Mouse (Mus musculus): ENCODE data around the gene Pkib.

The Pkib gene

DNA sequence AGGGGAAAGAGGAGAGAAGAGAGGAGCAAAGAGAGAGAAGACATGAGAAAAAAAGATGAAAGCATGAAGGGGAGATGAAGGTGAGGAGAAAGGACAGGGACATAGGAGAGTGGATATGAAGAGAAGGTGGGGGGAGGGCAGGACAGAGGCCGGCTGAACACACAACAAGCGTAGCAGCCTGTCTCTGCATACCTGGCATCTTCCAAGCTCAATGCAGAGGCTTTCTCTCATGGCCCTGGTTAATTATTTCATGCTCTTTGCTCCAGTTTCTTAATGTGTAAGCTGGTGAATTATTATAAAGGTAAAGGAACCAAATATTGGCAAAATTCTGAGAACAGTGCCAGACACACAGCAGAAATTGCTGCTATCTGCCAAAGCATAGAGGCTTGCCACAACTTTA is 109.6 kb downstream of the Pkib start:
- no peak for DNase-seq

DNA sequence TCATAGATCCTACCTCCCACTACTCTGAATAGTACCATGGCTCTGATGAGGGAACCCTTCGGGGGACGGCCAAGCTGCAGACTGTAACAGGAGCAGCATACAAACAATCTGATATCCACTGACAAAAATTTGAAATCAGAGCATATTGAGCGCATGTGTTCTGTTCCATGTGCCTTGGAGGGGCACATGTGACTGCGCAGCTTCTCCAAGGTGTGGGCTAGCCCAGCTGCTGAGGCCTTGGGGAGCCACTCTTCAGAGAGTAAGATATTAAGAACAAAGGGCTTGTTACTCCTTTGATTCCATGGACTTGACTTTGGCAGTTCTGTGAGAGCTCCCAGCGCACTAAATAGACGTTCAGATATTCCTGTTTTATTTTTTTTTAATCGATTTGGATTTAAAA is 111.3 kb downstream of the Pkib start:
- no peak for DNase-seq

DNA sequence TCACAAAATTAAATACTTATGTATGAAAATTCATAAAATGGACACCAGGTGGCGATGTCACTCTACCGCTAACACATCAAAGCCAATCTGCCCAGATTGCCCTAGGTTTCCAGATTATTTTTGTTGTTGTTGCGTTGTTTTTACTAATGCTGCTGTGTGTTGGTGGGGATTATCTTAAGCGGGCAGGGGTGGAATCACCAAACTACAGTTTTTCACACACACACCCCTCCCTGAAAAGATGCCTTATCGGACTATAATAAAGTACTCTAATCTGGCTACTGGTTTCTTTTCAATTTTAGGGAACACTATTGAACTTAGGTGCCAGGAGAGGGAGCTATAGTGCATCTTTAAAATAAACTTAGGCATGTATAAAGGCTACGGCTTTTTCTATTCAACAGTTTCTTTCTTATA is 111.8 kb downstream of the Pkib start:
- peak in 1 of 2 experiments; percentile 42 for DNase-seq

DNA sequence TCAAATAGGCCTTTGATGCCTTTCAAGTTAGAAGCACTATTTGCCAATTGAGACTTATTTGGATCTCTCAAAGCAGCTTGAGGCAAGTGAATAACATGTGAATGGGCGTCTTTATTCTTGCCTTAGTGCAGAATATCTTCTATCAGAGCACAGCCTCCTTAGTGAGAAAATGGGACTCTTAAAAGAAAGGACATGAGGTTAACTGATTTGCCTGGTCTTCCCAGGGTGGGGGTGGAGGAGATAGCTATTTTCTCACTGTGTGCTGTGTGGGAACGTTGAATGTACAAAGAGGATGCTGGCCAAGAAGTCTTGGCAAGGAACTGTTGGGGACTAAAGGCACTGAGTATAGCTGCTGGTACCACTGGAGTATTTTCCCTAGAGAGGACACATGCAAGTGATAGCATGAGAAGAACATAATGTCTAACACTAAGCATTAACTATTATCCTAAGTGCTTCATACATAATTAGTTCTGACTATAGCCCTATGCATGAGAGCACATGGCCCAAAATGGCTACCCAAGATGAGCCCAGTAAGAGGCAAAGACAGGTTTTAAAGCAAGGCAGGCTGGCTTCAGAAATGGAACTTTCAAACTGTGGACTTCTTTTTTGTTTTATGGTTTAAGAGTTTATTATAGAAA is 112.5 kb downstream of the Pkib start:
- DNase-seq, result no peak

DNA sequence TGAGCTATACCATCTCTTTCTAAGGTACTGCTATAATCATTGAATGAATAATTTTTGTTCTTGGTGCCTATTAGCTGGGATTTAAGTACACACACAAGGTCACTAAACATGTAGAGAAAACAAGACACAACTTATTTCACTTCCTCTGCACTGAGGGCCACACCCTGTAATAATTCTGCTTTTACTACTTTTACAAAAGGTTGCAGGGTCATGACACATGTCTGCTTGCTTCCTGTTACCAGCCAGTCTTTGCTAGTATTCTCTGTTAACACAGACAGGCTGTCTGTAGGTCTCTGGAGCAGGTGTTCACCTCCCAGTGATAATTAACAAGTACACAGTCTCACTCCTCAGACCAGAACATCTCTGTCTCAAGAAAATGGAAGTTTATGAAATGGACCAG is 113.7 kb downstream of the Pkib start:
- DNase-seq, result no peak

DNA sequence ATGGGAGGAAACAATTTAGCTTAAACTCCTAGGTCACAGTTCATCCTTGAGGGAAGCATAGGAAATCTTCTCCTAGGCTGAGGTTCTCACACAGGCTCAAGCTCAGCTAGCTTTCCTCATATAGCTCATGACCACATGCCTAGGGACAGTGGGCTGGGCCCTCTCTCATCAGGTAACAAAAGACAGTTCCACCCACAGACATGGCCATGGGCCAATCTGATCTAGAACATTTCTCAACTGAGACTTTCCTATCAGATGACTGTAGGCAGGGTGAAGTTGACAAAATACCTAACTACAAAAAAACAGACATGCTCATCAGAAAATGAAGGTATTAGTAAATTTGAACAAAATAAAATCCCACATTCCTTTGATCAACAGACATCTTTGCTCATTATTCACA is 115.3 kb downstream of the Pkib start:
- no peak for DNase-seq

DNA sequence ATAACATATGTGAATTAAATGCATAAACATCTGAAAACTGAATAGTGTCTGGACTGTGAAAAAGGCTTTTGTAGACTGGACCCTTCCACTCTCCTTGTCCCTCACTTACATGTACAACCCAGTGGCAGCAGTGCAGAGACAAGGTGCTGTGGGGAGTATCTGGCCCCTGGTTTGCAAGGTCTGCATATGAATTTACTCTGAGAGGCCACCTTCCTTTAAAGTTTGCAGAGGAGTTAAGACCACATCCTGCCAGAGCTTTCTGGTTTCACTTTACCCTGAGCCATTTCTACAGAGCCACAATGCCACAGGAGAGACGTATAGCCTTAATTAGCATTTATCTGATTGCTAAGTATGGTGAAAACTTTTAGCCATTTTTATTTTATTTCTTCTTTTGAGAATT is 121.6 kb downstream of the Pkib start:
- DNase-seq, result no peak

DNA sequence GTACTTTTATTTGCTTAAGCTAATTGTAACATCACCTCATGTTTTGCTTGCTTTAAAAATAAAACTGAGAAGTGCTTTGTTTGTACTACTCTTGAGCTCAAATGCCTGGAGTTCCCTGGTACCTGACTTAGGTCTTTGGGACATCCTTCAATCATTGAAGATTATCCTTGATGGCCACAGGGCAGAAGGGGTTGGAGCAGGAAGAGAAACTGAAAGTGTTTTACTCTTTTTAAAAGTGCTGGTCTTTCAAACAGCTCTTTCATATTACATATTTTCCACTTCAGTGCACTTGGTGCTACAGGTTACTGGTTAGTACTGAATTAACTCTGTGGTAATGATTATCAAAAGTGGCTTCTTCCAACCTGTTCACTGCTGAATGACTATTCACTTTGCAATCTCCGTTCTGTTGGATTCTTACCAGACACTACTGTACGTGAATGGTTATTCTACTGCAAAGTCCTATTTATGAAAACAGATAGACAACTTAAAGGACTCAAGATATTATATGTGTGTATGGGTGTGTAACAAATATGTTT is 123.5 kb downstream of the Pkib start:
- no peak for DNase-seq

DNA sequence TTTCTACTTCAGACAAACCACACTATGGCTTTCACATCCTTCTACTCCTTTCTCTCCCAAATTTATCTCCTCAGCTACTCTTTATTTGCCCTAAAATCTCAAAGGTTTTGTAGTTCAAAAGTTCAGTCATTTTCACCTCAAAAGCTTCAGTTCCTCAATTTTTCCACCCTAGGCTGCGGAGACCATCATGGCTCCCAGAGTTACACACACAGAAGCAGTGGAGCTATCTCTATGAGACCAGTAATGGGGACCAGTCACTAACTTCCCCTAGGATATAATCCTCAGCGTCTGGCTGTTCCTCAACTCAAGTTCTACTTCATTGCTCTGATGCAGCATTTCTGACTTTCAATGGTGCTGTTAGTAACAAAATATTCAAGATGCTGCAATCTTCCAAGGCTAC is 127.2 kb downstream of the Pkib start:
- no peak for DNase-seq

DNA sequence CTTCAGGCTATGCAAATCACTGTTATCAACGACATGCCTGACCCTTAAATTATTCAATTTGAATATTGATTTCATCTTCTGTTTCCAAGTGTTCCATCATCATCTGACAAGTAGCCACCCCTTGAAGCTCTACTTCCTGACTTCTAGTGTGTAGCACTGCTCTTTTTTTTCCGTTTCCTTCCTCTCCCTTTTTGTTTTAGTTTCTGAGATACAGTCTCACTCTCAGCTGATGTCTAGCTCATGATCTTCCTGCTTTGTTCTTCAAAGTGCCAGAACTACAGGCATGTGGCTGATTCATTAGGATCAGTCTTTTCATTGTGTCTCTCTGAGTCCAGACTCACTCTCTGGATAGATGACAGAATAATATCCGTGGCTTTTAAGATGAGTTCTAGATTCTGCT is 128.9 kb downstream of the Pkib start:
- no peak for DNase-seq

DNA sequence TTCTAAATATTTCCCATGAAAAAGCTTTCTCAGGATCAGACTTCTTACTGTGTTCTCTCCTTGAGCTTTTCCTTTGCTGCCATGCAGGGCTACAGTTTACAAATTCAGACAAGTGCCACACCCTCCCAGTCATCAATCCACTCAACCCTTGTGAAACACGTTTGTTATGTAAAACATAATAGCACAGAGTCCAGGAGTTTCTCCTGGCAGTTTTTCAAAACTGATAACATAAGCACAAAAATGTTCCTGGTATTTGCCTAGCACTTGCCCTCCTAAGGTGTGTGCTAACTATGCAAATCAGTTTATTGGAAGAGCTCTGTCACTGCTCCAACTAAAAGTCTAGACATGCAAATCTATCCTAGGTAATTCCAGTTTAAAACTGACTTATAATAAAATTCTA is 131.3 kb downstream of the Pkib start:
- DNase-seq, result no peak

DNA sequence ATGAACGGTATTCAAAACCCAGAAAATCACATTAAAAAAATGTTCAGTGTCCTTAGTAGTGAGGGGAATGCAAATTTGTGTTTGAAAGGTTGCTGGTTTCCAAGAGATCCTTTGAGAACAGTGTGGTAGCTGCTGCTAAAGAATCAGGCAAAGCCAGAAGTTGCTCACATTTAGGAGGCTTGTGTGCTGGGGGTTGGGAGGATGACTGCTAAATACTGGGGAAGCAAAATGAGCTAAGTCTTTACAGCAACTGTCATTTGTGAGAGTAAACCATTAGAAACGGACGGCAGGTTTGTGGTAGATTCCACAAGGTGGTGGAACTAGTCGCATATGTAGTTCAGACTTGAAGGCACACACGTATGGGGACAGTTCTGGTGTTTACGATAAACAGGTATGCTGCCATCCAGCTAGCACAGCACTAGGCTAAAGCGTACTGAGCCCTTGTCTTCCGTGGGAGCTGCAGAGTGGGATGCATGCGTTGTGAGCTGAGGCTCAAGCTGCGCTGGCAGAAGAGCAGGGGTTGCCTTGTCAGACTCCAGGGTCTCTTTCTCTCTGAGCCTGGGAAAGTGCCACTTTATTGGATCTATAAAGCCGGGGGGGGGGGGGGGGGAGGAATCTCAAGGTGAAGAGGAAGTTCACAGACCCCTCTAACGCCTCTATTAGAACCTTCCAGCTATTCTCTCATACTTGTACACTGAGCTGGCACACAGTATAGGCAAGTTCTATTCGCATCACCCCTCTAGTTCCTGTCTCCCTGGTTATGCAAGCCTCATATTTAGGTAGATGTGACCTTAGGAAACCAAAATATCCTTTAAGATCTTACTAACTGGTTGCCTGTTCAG is 151.7 kb downstream of the Pkib start:
- DNase-seq, result no peak

DNA sequence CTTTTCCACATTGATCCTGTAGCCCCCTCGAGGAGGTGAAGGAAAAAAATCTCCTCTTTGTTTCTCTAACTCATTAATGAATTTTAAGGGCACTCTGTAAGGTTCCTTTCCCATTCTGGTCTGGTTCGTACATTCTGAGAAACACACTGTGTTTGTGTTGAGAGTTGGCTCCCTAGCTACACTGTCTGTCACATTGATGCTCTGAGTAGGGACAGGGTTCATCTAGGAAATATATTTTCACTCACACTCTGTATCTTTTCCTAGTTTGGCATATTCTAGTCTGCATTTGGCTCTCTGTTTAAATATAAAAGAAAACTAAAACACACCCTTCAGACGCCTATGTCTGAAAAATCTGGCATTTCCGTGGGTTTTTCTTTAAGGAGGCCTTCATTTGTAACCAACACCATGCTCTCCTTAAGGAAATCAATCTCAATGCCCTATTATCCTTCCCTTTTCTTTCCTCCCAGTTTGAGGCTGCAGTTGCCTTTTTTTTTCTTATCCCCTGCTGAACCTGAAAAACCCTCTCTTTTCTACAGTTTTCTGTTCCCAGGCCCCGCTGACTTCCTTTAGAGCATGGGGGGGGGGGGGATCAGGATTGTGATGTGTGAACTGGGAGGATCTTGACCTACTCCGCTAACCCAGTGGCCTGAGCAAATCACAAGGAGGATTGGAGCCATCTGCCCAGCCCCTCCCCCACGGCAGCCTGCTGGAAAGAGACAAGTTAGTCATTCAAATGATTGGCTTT is 152.5 kb downstream of the Pkib start:
- DNase-seq, result peak; percentile 58 to 81

DNA sequence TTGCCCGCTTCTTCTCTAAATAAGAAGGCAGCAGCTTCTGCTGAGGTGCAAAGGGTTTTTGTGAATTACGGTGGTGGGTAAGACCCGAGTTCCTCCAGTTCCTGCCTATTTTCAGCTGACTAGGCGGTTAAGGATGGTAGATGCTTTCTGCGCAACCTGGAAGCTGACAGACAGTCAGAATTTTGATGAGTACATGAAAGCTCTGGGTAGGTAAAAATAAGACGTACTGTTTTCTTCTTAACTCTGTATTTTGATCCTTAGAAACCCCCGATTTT is 153.0 kb downstream of the Pkib start, which contains the start of gene Fabp7:
Fabp7 (plus strand) TSS at position 6 of the 275 bp plus-strand sequence.
- DNase-seq, result no peak

DNA sequence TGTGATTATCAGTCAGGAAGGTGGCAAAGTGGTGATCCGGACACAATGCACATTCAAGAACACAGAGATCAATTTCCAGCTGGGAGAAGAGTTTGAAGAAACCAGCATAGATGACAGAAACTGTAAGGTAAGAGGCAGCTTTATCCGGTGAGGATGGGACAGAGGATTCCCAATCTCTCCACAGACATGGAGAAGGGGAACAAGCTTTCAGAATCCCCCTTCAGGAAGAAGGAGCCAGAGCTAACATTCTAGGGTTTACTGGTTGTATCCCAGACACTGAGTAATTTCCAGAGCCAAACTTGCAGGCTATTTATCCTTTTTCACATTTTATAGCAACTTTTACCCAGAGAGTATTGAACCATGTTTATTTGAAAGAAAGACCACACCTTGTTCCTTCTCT is 153.8 kb downstream of the Pkib start:
- no peak for DNase-seq
